Mouse (Mus musculus): ENCODE data around the gene Olfr370.
"Not testable (repeated sequence)": the region's sequence is repeated elsewhere in the genome, so short reads cannot be mapped to it uniquely, and the experiment has no call there.

Olfr370 gene

DNA sequence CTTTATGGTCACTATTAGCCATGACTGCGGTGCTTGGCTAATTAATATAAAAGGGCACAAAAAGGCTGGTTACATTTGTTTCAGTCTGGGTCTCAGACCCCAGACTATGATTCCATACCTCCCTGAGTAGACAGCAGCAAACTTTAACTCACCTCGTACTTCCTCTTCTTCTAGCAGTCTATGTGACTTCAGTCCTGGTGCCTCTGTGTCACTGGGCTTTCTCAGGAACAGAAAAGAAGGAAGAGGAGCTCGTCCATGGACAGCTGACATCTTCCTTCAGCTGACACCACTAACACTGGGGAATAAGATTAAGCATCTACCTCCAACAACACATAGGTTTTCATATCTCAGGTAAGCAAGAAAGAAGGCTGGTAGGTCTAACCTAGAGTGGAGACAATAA lies at the start of gene Olfr370:
Olfr370 (plus strand) TSS at position 45 of the 400 bp plus-strand sequence.
- no peak for DNase-seq

DNA sequence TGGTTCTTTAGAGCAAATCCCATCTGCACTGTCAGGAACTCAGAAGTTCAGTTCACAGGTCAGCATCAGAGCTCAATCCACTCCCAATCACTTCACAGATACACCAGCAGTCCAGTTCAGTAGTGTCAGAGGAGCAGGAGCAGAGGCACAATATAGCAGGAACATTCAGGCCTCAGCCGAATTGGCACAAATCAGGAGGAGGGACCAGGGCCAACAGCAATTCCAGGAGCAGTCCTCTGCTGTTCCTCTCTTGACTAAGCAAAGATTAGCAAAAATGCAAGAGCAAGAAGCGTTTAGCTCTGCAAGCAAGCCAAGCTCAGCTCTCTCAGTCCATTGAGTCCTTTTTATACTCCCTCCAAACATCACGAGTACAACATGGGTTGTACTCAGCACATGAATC lies 23.9 kb upstream of the Olfr370 start:
- DNase-seq = no peak

DNA sequence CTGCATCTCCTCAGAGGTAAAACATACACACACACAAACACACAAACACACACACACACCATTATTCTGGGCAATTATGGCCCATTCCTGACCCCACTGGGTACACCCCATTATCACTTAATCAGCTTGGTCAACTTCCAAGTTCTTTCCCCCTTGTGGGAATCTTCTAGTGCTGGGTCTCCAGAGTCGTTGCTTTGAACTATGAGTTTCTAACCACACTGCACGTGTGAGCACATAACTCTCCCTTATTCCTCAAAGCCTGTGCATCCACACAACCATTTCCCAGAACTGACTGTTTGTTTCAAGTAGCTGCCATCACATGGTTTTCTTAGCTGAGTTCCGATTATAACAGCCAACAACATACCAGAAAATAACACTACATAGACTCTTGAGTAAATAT lies 15.1 kb upstream of the Olfr370 start:
- no peak for DNase-seq

DNA sequence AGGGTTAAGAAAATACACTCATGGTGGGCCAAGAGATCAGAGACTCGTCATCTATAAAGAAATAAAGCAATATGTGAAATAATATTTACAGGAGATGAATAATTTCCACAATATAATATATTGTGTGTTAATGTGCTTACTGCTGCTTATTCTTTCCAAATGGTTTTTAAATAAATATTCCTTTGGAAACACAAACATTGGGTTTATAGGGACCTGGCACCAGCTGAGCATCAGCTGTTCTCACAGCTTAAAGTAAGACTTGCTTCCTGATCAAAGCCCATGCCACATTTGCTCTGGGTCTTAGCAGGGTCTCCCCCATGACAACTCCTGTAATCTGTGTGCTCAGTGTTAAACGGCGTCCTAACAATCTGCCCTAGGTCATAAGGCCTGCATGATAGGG lies 14.7 kb upstream of the Olfr370 start:
- not testable (repeated sequence) for DNase-seq

DNA sequence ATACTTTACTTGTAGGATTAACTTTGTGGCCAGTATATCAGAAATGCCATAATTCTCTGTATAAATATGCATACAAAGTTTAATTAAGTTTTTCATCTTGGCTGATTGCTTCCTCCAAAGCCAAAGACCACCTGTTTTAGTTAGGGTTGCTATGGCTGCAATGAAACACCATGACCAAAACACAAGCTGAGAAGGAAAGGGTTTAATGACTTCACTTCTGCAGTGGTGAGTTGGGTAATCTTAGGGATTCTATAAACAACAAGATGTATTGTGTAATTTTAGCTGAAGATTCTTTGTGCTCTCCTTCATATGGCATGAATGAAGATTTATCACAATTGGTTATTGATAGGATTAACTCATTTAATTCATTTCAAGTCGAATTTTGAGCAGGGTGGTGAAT lies 14.3 kb upstream of the Olfr370 start:
- DNase-seq = no peak

DNA sequence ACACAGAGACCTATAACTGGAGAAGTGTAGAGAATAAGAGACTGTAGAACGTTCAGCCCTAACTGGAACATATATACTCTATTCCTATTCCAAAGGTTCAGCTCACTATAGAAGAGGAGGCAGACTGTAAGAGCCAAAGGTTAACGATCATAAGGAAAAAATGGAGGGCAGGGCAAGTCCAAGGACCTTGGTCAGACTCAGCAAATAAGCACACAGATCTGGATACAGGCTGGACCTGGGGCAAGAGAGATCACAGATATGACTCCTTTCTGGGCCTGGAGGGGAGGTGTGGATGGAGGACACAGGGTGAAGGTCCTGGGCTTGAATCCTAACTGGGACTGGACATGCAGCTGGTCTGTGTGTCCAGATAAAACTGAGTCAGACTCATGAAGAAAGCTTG lies 778 bp upstream of the Olfr370 start:
- no peak for DNase-seq

DNA sequence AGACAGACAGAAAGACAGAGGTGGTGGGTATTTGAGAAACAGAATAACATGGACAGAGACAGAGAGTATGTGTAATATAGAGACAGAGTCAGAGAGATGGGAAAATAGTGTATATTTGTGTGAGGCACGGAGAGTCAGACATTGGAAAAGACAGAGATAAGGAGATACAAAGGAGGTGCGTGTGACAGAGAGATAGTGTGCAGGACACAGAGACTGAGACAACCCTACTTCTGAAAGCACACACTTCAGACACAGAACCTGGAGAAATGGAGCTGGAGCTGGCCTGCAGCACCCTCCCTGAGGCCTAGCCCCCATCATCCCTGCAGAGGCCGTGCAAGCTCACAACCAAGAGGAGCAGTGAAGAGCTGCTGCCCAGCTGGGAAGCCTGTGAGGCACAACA lies 27.1 kb downstream of the Olfr370 start:
- DNase-seq = no peak

DNA sequence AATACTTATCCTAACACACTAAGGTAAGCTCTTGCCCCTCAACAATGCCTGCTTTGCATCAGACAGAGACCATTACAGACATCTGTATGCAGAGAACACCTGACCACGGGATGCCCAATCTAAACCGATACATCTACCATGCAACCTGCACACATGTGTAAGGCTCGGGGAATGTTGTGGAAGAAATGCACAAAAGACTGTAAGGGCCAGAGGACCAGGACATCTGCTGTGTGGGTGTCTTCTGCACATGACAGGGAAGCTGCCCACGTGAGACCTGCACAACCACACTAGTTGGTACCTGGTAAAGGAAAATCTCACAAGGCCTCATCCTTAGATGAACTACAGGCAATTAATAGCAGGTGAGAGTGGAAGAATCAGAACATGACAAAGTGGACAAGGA lies 27.7 kb downstream of the Olfr370 start:
- no peak for DNase-seq

DNA sequence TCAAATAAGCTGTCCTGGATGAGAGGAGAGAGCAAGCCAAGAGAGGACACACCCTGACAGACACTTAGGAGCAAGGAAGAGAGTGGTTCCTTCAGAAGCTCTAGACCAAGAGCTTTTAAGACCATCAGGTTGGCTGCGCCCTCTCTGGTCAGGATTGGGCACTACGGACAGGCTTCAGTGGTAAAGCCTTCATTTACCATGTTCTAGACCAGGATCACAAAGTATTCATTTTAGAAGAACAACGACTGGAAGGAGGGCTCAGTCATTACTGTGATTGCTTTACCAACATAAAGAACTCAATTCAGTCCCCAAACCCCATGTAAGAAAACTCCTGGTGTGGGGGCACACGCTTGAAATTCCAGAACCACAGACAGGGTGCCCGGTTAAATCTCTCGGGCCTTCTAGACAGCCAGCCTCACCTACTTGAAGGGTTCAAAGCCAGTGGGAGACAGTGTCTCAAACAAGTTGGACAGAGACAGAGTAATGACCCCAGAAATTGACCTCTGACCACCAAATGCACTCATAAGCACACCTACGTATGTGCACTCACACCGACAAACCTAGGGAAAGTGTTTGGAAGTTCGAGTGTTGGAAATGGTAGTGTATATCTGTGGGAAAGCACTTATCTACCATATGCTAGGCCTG lies 30.3 kb downstream of the Olfr370 start:
- peak; percentile 48 for DNase-seq

DNA sequence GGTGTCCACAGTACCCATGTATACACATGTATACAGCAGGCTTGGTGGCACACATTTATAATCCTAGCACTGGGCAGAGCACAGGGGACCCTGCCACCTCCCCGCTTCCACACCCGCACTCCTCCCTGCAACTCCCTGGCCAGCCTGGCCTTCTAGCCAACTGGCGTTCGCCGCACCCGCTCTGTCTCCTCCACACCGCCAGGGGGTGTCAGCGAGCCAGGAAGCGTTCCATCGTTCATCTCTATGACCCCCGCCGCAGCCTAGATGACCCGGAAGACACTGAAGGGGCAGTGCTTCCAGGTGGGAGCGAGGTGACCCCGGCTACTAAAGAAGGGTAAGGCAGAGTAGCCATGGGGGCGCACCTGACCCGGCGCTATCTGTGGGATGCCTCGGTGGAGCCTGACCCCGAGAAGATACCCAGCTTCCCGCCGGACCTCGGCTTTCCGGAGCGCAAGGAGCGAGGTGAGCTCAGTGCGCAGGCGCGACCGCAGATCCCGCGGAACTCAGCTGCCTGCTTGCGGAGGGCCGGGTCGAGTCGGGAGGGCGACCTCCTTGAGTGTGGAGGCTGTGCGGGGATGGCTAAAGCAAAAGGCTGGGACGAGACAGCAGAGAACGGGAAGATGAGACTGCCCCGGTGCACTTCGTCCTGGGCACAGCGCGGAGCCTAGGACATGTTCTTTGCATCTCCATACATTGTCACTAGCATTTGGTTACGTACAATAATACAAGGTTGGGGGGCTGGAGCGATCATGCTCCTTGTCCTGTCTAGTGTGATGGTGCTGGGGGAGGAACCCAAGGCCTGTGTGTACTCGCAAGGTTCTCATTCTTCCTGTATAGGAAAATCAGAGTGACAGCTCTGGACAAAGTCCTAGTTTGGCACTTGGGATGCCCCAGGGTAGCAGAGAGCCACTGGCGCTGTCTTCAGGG lies 31.2 kb downstream of the Olfr370 start, which contains the start of gene Ndufb7:
Ndufb7 (plus strand) TSS at position 203 of the 927 bp plus-strand sequence.
- DNase-seq = peak; percentile 96

DNA sequence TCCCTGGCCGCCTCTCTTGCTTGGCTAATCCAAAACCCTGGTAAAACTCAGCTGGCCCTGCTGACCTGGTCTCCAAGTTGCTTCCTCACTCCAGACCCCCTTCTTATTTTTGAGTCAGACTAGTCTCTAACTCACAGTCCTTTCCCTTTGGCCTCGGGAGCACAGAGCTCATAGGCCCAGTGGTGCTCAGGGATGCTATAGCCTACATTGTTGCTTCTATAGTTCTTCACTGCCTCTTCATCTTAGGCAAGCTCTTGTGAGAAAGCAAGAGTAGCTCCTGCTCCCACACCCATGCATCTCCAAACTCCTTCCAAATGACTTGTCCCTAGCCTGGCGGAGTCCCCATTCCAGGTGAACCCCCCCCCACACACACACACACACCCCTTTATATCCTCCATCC lies 32.1 kb downstream of the Olfr370 start:
- peak; percentile 20 for DNase-seq

DNA sequence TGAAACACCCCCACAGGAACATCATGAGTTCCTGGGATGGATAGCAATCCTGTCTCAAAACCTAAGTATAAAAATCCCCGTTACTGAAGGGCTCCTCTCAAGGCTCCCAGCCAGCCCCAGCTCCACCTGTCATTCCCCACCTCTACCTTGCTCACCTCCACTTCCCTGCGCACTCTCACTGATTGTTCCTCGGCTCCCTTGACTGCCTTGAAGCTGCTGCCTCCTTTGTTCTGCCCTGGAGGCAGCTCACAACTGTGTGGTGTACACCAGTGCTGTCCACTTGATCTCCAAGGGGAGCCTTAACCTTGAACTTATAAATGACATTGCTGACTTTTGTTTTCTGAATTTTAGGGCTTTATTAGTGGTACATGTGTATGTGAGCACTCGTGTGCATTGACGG lies 32.5 kb downstream of the Olfr370 start:
- DNase-seq = peak; percentile 21

DNA sequence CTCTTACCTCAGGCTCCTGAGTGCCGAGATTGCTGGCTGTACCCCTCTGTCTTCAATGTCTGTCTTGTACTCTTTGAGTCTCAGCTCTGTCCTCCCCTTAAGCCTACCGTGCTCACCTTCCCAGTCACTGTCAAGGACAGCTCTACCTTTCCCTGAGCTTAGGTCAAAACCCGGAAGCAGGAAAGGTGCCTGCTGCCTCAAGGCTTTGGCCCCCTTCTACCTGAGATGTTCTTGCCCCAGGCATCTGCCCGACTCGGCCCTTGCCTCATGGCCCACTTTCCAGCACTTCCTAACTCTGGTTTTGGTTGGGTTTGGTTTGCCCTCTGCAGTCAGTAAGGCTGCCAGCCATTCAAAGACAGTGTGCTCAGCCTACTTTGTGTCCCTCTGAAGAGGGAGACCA lies 33.2 kb downstream of the Olfr370 start:
- DNase-seq = no peak

DNA sequence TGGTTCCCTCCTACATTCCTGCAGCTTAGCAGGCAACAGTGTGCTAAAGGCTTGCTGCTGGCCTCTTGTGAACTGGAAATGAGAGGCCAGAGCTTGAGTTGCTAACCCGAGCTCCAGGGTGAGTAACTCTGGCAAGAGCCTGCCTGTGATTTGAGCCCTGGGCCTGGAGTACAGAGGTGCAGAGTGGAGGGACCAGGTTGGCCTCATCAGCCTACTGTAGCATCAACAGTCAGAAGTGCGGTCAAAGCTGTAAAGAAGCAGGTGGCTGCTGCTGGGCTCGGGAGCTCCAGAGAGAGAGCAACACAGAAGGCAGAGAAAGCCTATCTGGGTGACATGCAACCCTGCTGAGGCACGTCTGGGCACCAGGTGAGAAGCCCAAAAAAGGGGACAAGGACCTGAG lies 33.6 kb downstream of the Olfr370 start:
- peak; percentile 11 for DNase-seq

DNA sequence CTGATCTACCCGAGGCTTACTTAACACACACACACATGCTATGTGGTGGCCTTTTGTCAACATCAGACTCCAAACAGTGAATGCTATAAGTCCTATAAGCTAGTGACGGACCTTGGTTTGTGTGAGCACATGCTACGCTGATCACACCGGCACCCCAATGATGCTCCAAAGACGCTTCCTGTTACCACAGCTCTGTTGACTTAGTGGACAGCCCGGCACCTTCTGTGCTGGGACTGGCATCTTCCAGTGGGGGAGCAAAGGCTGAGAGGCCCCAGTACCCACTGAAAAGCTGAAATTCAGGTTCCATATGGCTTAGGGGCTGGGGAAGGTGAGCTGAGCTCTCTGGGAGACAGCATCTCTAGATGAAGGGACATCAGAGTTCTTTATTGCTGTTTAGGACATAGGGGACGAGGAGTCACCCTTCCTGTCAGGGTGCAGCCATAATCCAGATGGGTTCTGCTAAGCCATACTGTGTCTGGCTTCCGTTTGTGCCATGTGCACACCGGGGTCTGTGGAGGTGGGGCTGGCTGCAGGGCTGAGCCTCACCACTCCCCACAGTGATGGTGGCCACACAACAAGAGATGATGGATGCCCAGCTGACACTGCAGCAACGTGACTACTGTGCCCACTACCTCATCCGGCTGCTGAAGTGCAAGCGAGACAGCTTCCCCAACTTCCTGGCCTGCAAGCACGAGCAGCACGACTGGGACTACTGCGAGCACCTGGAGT lies 34.9 kb downstream of the Olfr370 start:
- peak; percentile 23 for DNase-seq

DNA sequence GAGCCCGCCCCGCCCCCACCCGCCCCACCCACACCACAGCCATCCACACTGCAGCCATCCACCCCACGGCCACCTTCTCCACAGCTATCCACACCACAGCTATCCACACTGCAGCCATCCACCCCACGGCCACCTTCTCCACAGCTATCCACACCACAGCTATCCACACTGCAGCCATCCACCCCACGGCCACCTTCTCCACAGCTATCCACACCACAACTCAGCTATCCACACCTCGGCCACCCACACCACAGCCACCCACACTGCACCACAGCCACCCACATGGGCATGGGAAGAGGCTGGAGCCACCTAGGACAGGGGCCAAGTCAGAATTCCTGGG lies 35.4 kb downstream of the Olfr370 start:
- not testable (repeated sequence) for DNase-seq

DNA sequence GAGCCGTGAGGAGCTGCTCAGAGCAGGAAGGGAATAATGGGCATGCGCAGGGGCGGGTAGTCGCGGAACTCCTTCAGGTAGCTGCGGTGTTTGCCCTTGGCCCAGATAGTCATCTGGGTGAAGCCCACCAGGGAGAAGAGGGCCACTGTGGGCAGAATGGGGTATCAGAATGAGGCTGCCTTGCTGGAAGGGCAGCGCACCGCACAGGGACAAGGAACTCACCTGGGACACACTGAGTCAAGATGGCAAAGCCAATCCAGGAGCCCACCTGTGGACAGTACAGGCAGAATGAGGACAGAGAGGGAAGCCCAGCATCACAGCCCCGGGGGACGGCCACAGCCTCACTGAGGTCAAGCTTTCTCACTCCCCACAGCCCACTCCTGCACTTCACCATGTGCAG lies 36.2 kb downstream of the Olfr370 start:
- DNase-seq = peak; percentile 34

DNA sequence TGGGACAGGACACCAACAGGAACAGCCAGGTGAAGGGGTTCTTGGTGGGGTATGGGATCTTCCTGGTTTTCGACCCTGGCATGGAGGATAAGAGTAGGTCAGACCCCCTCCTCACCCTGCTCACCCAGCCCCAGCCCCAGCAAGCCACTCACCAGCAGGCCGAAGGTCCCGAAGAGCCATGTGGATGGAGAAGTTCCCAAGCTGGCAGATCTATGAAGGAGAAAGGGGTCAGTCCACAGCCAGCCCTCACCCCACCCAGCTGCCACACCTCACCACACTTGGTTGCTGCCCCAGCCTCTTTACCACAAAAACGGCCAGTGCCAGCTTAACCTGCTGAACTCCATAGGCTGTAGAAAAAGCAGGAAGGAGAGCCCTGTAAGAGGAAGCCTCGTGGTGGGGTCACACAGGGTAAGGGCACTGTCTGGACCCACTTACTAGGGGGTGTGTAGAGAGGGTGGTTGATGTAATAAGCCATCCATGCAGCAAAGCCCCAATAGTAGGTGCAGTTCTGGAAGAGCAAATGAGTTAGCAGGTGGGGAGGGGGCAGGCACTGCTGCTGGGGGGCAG lies 36.7 kb downstream of the Olfr370 start:
- DNase-seq = peak; percentile 7

DNA sequence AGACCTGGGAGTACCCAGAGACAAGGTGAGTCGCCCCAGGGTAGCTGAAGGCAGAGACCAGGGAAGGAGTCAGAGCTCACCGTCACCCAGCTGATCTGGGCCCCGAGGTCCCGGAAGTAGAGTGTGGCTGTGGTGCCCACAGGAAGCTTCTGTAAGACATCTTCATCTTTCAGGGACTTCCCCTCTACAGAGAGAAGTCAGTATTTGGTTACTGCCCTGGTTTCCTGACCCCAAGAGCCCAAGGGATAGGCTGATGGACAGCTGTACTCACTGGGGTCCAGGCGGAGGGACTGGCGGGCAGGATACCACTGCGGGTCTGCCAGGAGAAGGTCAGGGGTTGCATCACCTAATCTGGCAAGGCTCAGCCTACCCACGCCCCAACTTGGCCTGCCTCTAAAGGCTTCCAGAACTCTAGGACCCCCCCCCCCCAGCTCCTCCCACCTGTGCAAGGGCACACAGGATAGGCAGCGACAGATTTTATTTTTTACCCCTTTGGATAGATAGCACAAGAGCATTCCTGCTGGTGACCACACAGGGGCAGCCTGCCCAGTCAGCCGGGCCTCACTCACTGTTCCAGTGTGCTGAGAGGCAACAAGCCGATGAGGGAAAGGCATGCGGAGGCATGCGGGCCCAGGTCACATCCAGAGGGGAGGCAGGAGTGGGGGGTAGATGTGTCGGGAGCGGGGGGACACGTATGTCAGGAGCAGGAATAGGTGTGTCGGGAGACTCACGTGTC lies 37.7 kb downstream of the Olfr370 start:
- peak; percentile 25 for DNase-seq

DNA sequence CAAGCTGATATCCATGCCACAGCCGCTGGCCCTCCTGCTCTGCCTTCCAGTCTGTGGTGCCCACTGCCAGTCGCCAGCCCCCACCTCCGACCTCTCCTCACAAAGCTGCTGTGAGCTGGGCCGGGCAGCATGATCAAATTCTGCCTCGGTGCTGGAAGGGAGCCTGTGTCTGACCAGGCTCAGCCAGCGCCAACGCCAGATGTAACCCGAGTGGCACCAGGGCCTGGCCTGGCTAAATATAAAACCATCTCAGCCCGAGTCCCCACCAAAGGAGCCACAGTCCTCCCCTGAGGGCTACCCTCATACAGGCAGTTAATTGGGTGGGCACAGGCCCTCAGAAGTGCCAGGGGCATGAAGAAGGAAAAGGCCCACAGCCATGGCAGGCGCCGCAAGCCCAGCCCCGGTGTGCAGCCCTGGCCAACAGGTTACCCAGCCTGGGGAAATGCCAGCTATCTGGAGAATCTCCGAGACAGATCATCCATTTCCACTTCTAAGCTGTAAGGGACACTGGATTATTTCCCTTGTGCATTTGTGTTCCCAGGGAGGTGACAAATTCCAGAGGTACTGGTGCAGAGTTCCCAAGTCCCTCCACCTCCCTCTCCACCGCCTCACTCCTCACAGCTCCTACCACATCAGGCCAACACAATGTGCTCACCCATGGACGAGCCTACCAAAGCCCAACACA lies 39.2 kb downstream of the Olfr370 start:
- DNase-seq = peak; percentile 38

DNA sequence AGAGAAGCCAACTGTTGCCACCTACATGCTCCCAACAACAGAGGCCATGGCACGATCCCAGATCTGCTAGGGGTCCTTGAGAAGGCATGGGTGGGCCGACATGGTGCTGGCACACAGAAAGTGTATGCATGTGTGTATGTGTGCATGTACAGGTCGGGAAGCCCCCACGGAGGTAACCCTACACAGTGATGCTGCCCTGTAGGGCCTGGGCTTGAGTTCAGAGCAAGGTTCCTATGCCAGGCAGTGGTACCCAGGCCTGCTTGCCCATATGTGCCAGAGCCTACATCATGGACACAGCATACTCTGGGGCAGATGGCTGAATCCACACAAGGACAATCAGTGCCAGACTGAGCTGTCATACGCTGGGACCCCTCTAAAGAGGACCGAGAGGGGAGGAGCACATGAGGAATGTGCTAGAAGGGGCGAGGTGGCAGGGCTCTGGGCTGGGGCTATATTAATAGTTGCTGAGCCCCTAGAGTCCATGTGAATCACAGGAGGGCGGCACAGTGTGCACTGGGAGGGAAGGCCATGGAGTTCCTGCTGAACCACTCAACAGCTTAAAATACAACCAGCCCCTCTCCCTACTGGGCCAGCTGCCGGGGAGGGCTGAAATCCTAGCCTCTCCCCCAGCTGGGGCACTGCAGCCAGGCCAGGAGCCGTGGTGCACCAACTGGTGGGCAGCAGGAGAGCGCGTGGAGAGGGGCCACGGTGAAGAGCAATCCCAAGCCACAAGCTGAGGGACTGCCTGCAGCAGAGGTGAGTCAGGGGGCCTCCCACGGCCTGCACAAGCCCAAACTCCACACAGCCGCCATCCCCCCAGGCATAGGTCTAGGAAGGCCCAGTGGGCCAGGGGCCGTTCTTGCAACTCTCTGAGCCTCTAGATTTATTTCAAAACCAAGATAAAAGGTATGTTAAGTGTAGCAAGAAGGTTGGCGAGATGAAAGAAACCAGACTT lies 40.3 kb downstream of the Olfr370 start:
- peak; percentile 38 for DNase-seq

Data from cerebellum, adult 9-11 months (tissue).